Mouse (Mus musculus) olfactory bulb, adult 2 months (tissue): ENCODE results near the gene Vwa3b.

ENCODE experiments used
- CTCF ChIP-seq: fragments of 200-500 bp; IDR thresholded peaks from 2 replicates; pipeline ENCODE4 v1.5.1; 2012; ENCODE audit warnings: low read depth, mild to moderate bottlenecking, low read length, moderate library complexity; ENCODE audit not compliant: insufficient read depth
- POLR2A ChIP-seq: fragments of 200-500 bp; IDR thresholded peaks from 2 replicates; pipeline ENCODE4 v1.6.1; 2012; ENCODE audit warnings: mild to moderate bottlenecking, low read depth, low read length, moderate library complexity; ENCODE audit not compliant: insufficient read depth

GRCm38 (mm10) chr1:37042769-37043168, 16.4 kb downstream of the Vwa3b start:
- TF ChIP-seq CTCF (no peak), POLR2A (no peak)
